Mouse (Mus musculus) olfactory bulb, adult 2 months (tissue): ENCODE results near the gene C1qtnf7.

Experiments used
- CTCF ChIP-seq: fragments of 200-500 bp; IDR thresholded peaks from 2 replicates; pipeline ENCODE4 v1.5.1; 2012; ENCODE audit warnings: low read depth, mild to moderate bottlenecking, low read length, moderate library complexity; ENCODE audit not compliant: insufficient read depth
- POLR2A ChIP-seq: fragments of 200-500 bp; IDR thresholded peaks from 2 replicates; pipeline ENCODE4 v1.6.1; 2012; ENCODE audit warnings: mild to moderate bottlenecking, low read depth, low read length, moderate library complexity; ENCODE audit not compliant: insufficient read depth

DNA sequence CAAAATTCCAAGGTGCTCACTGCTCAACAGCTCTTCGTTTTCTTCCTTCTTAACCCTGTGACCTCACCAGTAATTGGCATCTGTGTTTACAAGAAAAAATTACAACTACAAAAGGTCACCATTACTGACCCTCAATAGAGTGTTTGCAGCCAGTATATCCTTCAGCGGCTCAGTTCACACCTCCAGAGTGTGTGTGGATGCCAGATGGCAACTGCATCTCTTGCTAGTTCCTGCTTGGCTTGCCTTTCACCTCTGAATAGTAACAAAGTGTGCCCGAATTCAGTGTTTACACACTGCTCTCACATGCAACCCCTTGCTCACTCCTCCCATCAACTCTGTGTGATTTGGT is 23.8 kb downstream of the C1qtnf7 start:
- TF ChIP-seq CTCF (no peak), POLR2A (no peak)
